Comparison of ENCODE assay signal across 8 mouse cellular contexts in genomic region chr4:26247925-26248856, GRCm38 (mm10).
DNase-seq lines count a peak whose midpoint lies in the region; ATAC-seq and TF ChIP-seq lines count a peak whose summit lies in the region.

No protein-coding gene starts in this region.

- peak; percentile 55 for TF ChIP-seq CTCF in C2C12 (IDR thresholded peaks at IDR 0.05; ENCODE audit: control insufficient read depth, insufficient read depth, insufficient read length)
- peak; percentile 83 for TF ChIP-seq CTCF in lung, embryonic 14.5 days (IDR thresholded peaks at IDR 0.05; ENCODE audit: low read depth)

- no peaks in the 10 kb centered on the region for H3K4me1 ChIP-seq in lung, embryonic 14.5 days (ENCODE audit: insufficient read depth)

- ATAC-seq in lung, embryonic 14.5 days (ENCODE audit: insufficient read depth) = peak; percentile 80; the same call in 1 of the 2 replicates
- ATAC-seq in monocyte, adult 5-6 weeks (replicated peaks; ENCODE audit: insufficient number of reproducible peaks, low FRiP score, low TSS enrichment, poor library complexity, severe bottlenecking) = no peak

- H3K79me3 ChIP-seq in C2C12 (ENCODE audit: low read depth) = no peaks in the 10 kb centered on the region

- H3K27ac ChIP-seq in lung, embryonic 14.5 days (ENCODE audit: low read depth) = no peak overlapping the region

- DNase-seq in adipocyte (ENCODE audit: low spot score) = peak; percentile 90
- DNase-seq in cerebellum, postnatal 4 days (ENCODE audit: low spot score in 2 of 2) = peak; percentile 29 to 63
- DNase-seq in heart, postnatal 36 days = peak; percentile 27 to 63
- peak; percentile 18 for DNase-seq in large intestine, adult 2 months (ENCODE audit: low read depth, low spot score)
- peak; percentile 90 for DNase-seq in lung, embryonic 14.5 days
- peak; percentile 40 for DNase-seq in retina, postnatal 7 days (ENCODE audit: low read depth, low spot score)

- no peak overlapping the region for H3K4me3 ChIP-seq in C2C12 (ENCODE audit: insufficient read depth, poor library complexity, severe bottlenecking)
- no peak overlapping the region for H3K4me3 ChIP-seq in lung, embryonic 14.5 days (ENCODE audit: low read depth, low read length)

- H3K79me2 ChIP-seq in C2C12 (ENCODE audit: control insufficient read depth, insufficient read depth) = no peaks in the 10 kb centered on the region

- no peaks in the 10 kb centered on the region for H3K36me3 ChIP-seq in C2C12 (ENCODE audit: control insufficient read depth, insufficient read depth)
- H3K36me3 ChIP-seq in lung, embryonic 14.5 days (ENCODE audit: insufficient read depth) = no peaks in the 10 kb centered on the region

- no peak overlapping the region for H3K4me2 ChIP-seq in lung, embryonic 14.5 days

- H3K9me3 ChIP-seq in lung, embryonic 14.5 days (ENCODE audit: low read depth, low read length) = no peaks in the 10 kb centered on the region

- H3K27me3 ChIP-seq in C2C12 (ENCODE audit: control insufficient read depth, insufficient read depth, insufficient read length) = no peaks in the 10 kb centered on the region
- H3K27me3 ChIP-seq in lung, embryonic 14.5 days (ENCODE audit: insufficient read depth, low read length) = no peaks in the 10 kb centered on the region

- H3ac ChIP-seq in C2C12 (ENCODE audit: control insufficient read depth, insufficient read length, low read depth) = no peak overlapping the region

- intact Hi-C loops in heart, postnatal 36 days (cut with DNase I) = loop anchor here (1.0 to 5.0 kb wide), 2 partner anchors 246 to 294 kb away; no protein-coding TSS in a partner anchor

- H3K9ac ChIP-seq in lung, embryonic 14.5 days = no peak overlapping the region

- 62% methylated on average over 13 of the region's 13 CpGs for WGBS in large intestine, adult 2 months
- 65% methylated on average over 13 of the region's 13 CpGs for WGBS in lung, embryonic 14.5 days

TF ChIP-seq in C2C12, 6 proteins besides CTCF, POLR2A, EP300 and RAD21:
- no peak for TF ChIP-seq FOSL1 (IDR thresholded peaks at IDR 0.05; ENCODE audit: insufficient read depth, low read length, poor library complexity, severe bottlenecking)
- TF ChIP-seq CEBPB (IDR thresholded peaks at IDR 0.05; ENCODE audit: low read depth) = no peak
- no peak for TF ChIP-seq USF1 (IDR thresholded peaks at IDR 0.05; ENCODE audit: low read depth)
- TF ChIP-seq MYOG (IDR thresholded peaks at IDR 0.05; ENCODE audit: control insufficient read depth, extremely low read depth, insufficient read length) = no peak
- no peak for TF ChIP-seq MYOD1 (IDR thresholded peaks at IDR 0.05; ENCODE audit: control insufficient read depth, insufficient read length, low read depth)

Comparison
In these comparisons a context has a peak if more than half of its experiments do, and no peak if none do; other contexts are left out.
1. DNase-seq: peak in every context shown above with its lines; median percentile 90 in adipocyte; 90 in lung, embryonic 14.5 days; 46 in cerebellum, postnatal 4 days; 45 in heart, postnatal 36 days; 40 in retina, postnatal 7 days; 18 in large intestine, adult 2 months.